Mouse (Mus musculus): Measurements from ENCODE around the gene Trabd2b. TPM values are rescaled to one million over a fixed set of nuclear protein-coding genes. Genes with fewer than 3 reads are reported as not detected.

Gene Trabd2b
- total and polyA plus RNA-seq, 2 experiments from 2014 or later = 4.5 to 10.5 TPM

- H3K9me3 ChIP-seq (replicated peaks; ENCODE audit: control insufficient read depth, low read length) = no peaks in the 10 kb centered on the region
- ATAC-seq (ENCODE audit: insufficient read depth, low read depth) (no peak), DNase-seq (ENCODE audit: low spot score) (no peak)
- peaks cover 20% of the 10 kb centered on the region for H3K27me3 ChIP-seq (ENCODE audit: control insufficient read depth, insufficient read depth, low read length)
- no peak overlapping the region for H3K27ac ChIP-seq (ENCODE audit: low read depth)
- H3K36me3 ChIP-seq (replicated peaks; ENCODE audit: control insufficient read depth, insufficient read depth, low read length) = 0 out of 2 replicates have a peak, but pooled peaks cover 5% of the 10 kb centered on the region
- WGBS = 64% methylated on average over 6 of the region's 6 CpGs
- H3K4me1 ChIP-seq (ENCODE audit: control insufficient read depth, insufficient read depth) = peaks cover 38% of the 10 kb centered on the region
- no peak overlapping the region for H3K4me2 ChIP-seq (ENCODE audit: low read depth, low read length)
- H3K9ac ChIP-seq (replicated peaks; ENCODE audit: low read depth, low read length) = no peak overlapping the region
- H3K4me3 ChIP-seq (ENCODE audit: low read depth, low read length) = no peak overlapping the region
- TF ChIP-seq EP300 (IDR thresholded peaks at IDR 0.05; ENCODE audit: low read depth) = no peak
- TF ChIP-seq CTCF (IDR thresholded peaks at IDR 0.05; ENCODE audit: low read depth) = no peak
These were observed 5.4 kb downstream of the Trabd2b start for GRCm38 (mm10) chr4:114411846-114412390.

- H3K9me3 ChIP-seq (replicated peaks; ENCODE audit: control insufficient read depth, low read length) = no peaks in the 10 kb centered on the region
- no peak for TF ChIP-seq CTCF (IDR thresholded peaks at IDR 0.05; ENCODE audit: low read depth)
- TF ChIP-seq EP300 (IDR thresholded peaks at IDR 0.05; ENCODE audit: low read depth) = no peak
- ATAC-seq (ENCODE audit: insufficient read depth, low read depth) = peak; percentile 74
- H3K9ac ChIP-seq (replicated peaks; ENCODE audit: low read depth, low read length) = no peak overlapping the region
- peaks cover 14% of the 10 kb centered on the region; the same call in 1 of the 2 replicates for H3K27me3 ChIP-seq (ENCODE audit: control insufficient read depth, insufficient read depth, low read length)
- 0 out of 2 replicates have a peak, but pooled peaks cover 4% of the 10 kb centered on the region for H3K36me3 ChIP-seq (replicated peaks; ENCODE audit: control insufficient read depth, insufficient read depth, low read length)
- peak; percentile 72 for DNase-seq (ENCODE audit: low spot score)
- H3K4me1 ChIP-seq (ENCODE audit: control insufficient read depth, insufficient read depth) = peaks cover 26% of the 10 kb centered on the region
- H3K27ac ChIP-seq (ENCODE audit: low read depth) = peak overlapping the region; percentile 64
- H3K4me3 ChIP-seq (ENCODE audit: low read depth, low read length) = 0 out of 2 replicates have a peak overlapping the region, but pooled peaks have one; percentile 2
- WGBS = 11% methylated on average over 16 of the region's 16 CpGs
- H3K4me2 ChIP-seq (ENCODE audit: low read depth, low read length) = peak overlapping the region; percentile 27
These were observed 9.6 kb downstream of the Trabd2b start for GRCm38 (mm10) chr4:114415925-114416645.

GRCm38 (mm10) chr4:114420154-114420553 is 13.6 kb downstream of the Trabd2b start:
- Histone ChIP-seq H3K9me3 (replicated peaks; ENCODE audit: control insufficient read depth, low read length) (no peaks in the 10 kb centered on the region), H3K4me2 (ENCODE audit: low read depth, low read length) (no peak overlapping the region), H3K4me1 (ENCODE audit: control insufficient read depth, insufficient read depth) (peaks cover 19% of the 10 kb centered on the region), H3K36me3 (replicated peaks; ENCODE audit: control insufficient read depth, insufficient read depth, low read length) (0 out of 2 replicates have a peak, but pooled peaks cover 4% of the 10 kb centered on the region), H3K9ac (replicated peaks; ENCODE audit: low read depth, low read length) (no peak overlapping the region), H3K4me3 (ENCODE audit: low read depth, low read length) (no peak overlapping the region), H3K27me3 (ENCODE audit: control insufficient read depth, insufficient read depth, low read length) (peaks cover 10% of the 10 kb centered on the region; the same call in 1 of the 2 replicates), H3K27ac (ENCODE audit: low read depth) (no peak overlapping the region)
- DNase-seq (ENCODE audit: low spot score) (no peak), ATAC-seq (ENCODE audit: insufficient read depth, low read depth) (no peak)
- TF ChIP-seq EP300 (IDR thresholded peaks at IDR 0.05; ENCODE audit: low read depth) (no peak), CTCF (IDR thresholded peaks at IDR 0.05; ENCODE audit: low read depth) (no peak)
- WGBS = 70% methylated on average over 2 of the region's 2 CpGs

GRCm38 (mm10) chr4:114423084-114423483 is 16.6 kb downstream of the Trabd2b start:
- Histone ChIP-seq H3K4me3 (ENCODE audit: low read depth, low read length) (no peak overlapping the region), H3K4me2 (ENCODE audit: low read depth, low read length) (no peak overlapping the region), H3K27me3 (ENCODE audit: control insufficient read depth, insufficient read depth, low read length) (peaks cover 10% of the 10 kb centered on the region; the same call in 1 of the 2 replicates), H3K27ac (ENCODE audit: low read depth) (no peak overlapping the region), H3K9ac (replicated peaks; ENCODE audit: low read depth, low read length) (no peak overlapping the region), H3K4me1 (ENCODE audit: control insufficient read depth, insufficient read depth) (no peaks in the 10 kb centered on the region), H3K9me3 (replicated peaks; ENCODE audit: control insufficient read depth, low read length) (no peaks in the 10 kb centered on the region), H3K36me3 (replicated peaks; ENCODE audit: control insufficient read depth, insufficient read depth, low read length) (no peaks in the 10 kb centered on the region)
- TF ChIP-seq EP300 (IDR thresholded peaks at IDR 0.05; ENCODE audit: low read depth) (no peak), CTCF (IDR thresholded peaks at IDR 0.05; ENCODE audit: low read depth) (no peak)
- DNase-seq (ENCODE audit: low spot score) (no peak), ATAC-seq (ENCODE audit: insufficient read depth, low read depth) (no peak)
- 84% methylated on average over 6 of the region's 6 CpGs for WGBS

GRCm38 (mm10) chr4:114425808-114426207 is 19.3 kb downstream of the Trabd2b start:
- no peak for DNase-seq (ENCODE audit: low spot score)
- WGBS = 56% methylated on average over 5 of the region's 5 CpGs
- Histone ChIP-seq H3K27me3 (ENCODE audit: control insufficient read depth, insufficient read depth, low read length) (peaks cover 6% of the 10 kb centered on the region; the same call in 1 of the 2 replicates), H3K4me2 (ENCODE audit: low read depth, low read length) (no peak overlapping the region), H3K9ac (replicated peaks; ENCODE audit: low read depth, low read length) (no peak overlapping the region), H3K36me3 (replicated peaks; ENCODE audit: control insufficient read depth, insufficient read depth, low read length) (peaks cover 3% of the 10 kb centered on the region; the same call in 1 of the 2 replicates), H3K4me3 (ENCODE audit: low read depth, low read length) (no peak overlapping the region), H3K4me1 (ENCODE audit: control insufficient read depth, insufficient read depth) (no peaks in the 10 kb centered on the region), H3K27ac (ENCODE audit: low read depth) (no peak overlapping the region), H3K9me3 (replicated peaks; ENCODE audit: control insufficient read depth, low read length) (no peaks in the 10 kb centered on the region)
- no peak for ATAC-seq (ENCODE audit: insufficient read depth, low read depth)
- TF ChIP-seq CTCF (IDR thresholded peaks at IDR 0.05; ENCODE audit: low read depth) (no peak), EP300 (IDR thresholded peaks at IDR 0.05; ENCODE audit: low read depth) (no peak)

Data from heart, postnatal 0 days (tissue).